Mouse (Mus musculus): ENCODE data around the gene St3gal3. TPM values are rescaled to one million over a fixed set of nuclear protein-coding genes. Genes with fewer than 3 reads are reported as not detected.

St3gal3 gene
- polyA plus RNA-seq (2014; fragmentation: Nextera tagmentation; extraction: Ambion mirVana) = 5.5 and 6.0 TPM in 2 replicates

- peak; percentile 99 for ATAC-seq (ENCODE audit: low FRiP score)
Observed at GRCm38 (mm10) chr4:118134485-118135365, at the start of gene St3gal3. St3gal3 (minus strand) TSS chr4:118134914.

GRCm38 (mm10) chr4:118180301-118181080 lies 45.8 kb upstream of the St3gal3 start:
- Histone ChIP-seq H3K4me1 (replicated peaks; ENCODE audit: control insufficient read depth, insufficient read depth, low read length) (peaks cover 3% of the 10 kb centered on the region; the same call in 1 of the 2 replicates), H3K4me3 (ENCODE audit: low read depth, low read length) (peak overlapping the region; percentile 75), H3K27me3 (ENCODE audit: control insufficient read depth, insufficient read depth, low read length) (no peaks in the 10 kb centered on the region), H3K9ac (ENCODE audit: low read depth, low read length) (peak overlapping the region; percentile 65), H3K27ac (ENCODE audit: low read depth, low read length) (peak overlapping the region; percentile 91), H3K4me2 (replicated peaks; ENCODE audit: low read depth, low read length) (peak overlapping the region; percentile 57), H3K36me3 (ENCODE audit: control insufficient read depth, insufficient read depth, low read length) (0 out of 2 replicates have a peak, but pooled peaks cover 13% of the 10 kb centered on the region), H3K9me3 (ENCODE audit: control insufficient read depth, low read length) (no peaks in the 10 kb centered on the region)
- 15% methylated on average over 17 of the region's 17 CpGs for WGBS
- no peak for DNase-seq (ENCODE audit: low spot score)
- peak; percentile 37 for ATAC-seq (ENCODE audit: low FRiP score)

More at GRCm38 (mm10) chr4:118134485-118135365, at the start of gene St3gal3:
- no peaks in the 10 kb centered on the region; the same call in 1 of the 2 replicates for H3K4me1 ChIP-seq (replicated peaks; ENCODE audit: control insufficient read depth, insufficient read depth, low read length)
- peak; percentile 96 for DNase-seq (ENCODE audit: low spot score)
- peaks cover 11% of the 10 kb centered on the region for H3K36me3 ChIP-seq (ENCODE audit: control insufficient read depth, insufficient read depth, low read length)
- H3K27me3 ChIP-seq (ENCODE audit: control insufficient read depth, insufficient read depth, low read length) = no peaks in the 10 kb centered on the region
- peak within 1 kb of the TSS; percentile 79 for H3K27ac ChIP-seq (ENCODE audit: low read depth, low read length)
- H3K4me3 ChIP-seq (ENCODE audit: low read depth, low read length) = peak within 1 kb of the TSS; percentile 70
- H3K9ac ChIP-seq (ENCODE audit: low read depth, low read length) = peak within 1 kb of the TSS; percentile 64
- H3K4me2 ChIP-seq (replicated peaks; ENCODE audit: low read depth, low read length) = peak within 1 kb of the TSS; percentile 58
- H3K9me3 ChIP-seq (ENCODE audit: control insufficient read depth, low read length) = no peaks in the 10 kb centered on the region
- WGBS = under 1% methylated on average over 72 of the region's 84 CpGs

- DNase-seq (ENCODE audit: low spot score) (peak; percentile 92), ATAC-seq (ENCODE audit: low FRiP score) (peak; percentile 100)
Observed at GRCm38 (mm10) chr4:118179467-118180300, 45.0 kb upstream of the St3gal3 start, which contains the start of gene Kdm4a. Kdm4a (minus strand) TSS chr4:118180043.

GRCm38 (mm10) chr4:118178952-118179466 lies 44.3 kb upstream of the St3gal3 start:
- H3K27me3 ChIP-seq (ENCODE audit: control insufficient read depth, insufficient read depth, low read length) = no peaks in the 10 kb centered on the region
- peak overlapping the region; percentile 89 for H3K9ac ChIP-seq (ENCODE audit: low read depth, low read length)
- H3K36me3 ChIP-seq (ENCODE audit: control insufficient read depth, insufficient read depth, low read length) = peaks cover 22% of the 10 kb centered on the region; the same call in 1 of the 2 replicates
- DNase-seq (ENCODE audit: low spot score) (no peak), ATAC-seq (ENCODE audit: low FRiP score) (no peak)
- H3K4me3 ChIP-seq (ENCODE audit: low read depth, low read length) = peak overlapping the region; percentile 75
- H3K4me1 ChIP-seq (replicated peaks; ENCODE audit: control insufficient read depth, insufficient read depth, low read length) = peaks cover 3% of the 10 kb centered on the region; the same call in 1 of the 2 replicates
- H3K9me3 ChIP-seq (ENCODE audit: control insufficient read depth, low read length) = no peaks in the 10 kb centered on the region
- WGBS = 3% methylated on average over 12 of the region's 12 CpGs
- H3K27ac ChIP-seq (ENCODE audit: low read depth, low read length) = peak overlapping the region; percentile 91
- H3K4me2 ChIP-seq (replicated peaks; ENCODE audit: low read depth, low read length) = peak overlapping the region; percentile 62

More at GRCm38 (mm10) chr4:118179467-118180300, 45.0 kb upstream of the St3gal3 start, which contains the start of gene Kdm4a:
- no peaks in the 10 kb centered on the region for H3K9me3 ChIP-seq (ENCODE audit: control insufficient read depth, low read length)
- WGBS = under 1% methylated on average over 37 of the region's 38 CpGs
- H3K9ac ChIP-seq (ENCODE audit: low read depth, low read length) = peak within 1 kb of the TSS; percentile 89
- H3K4me3 ChIP-seq (ENCODE audit: low read depth, low read length) = peak within 1 kb of the TSS; percentile 75
- peak within 1 kb of the TSS; percentile 91 for H3K27ac ChIP-seq (ENCODE audit: low read depth, low read length)
- H3K27me3 ChIP-seq (ENCODE audit: control insufficient read depth, insufficient read depth, low read length) = no peaks in the 10 kb centered on the region
- H3K4me1 ChIP-seq (replicated peaks; ENCODE audit: control insufficient read depth, insufficient read depth, low read length) = peaks cover 3% of the 10 kb centered on the region; the same call in 1 of the 2 replicates
- H3K4me2 ChIP-seq (replicated peaks; ENCODE audit: low read depth, low read length) = peak within 1 kb of the TSS; percentile 62
- peaks cover 17% of the 10 kb centered on the region; the same call in 1 of the 2 replicates for H3K36me3 ChIP-seq (ENCODE audit: control insufficient read depth, insufficient read depth, low read length)

GRCm38 (mm10) chr4:118172461-118172860 lies 37.7 kb upstream of the St3gal3 start:
- Histone ChIP-seq H3K9me3 (ENCODE audit: control insufficient read depth, low read length) (no peaks in the 10 kb centered on the region), H3K9ac (ENCODE audit: low read depth, low read length) (no peak overlapping the region), H3K36me3 (ENCODE audit: control insufficient read depth, insufficient read depth, low read length) (peaks cover 57% of the 10 kb centered on the region), H3K27me3 (ENCODE audit: control insufficient read depth, insufficient read depth, low read length) (no peaks in the 10 kb centered on the region), H3K4me1 (replicated peaks; ENCODE audit: control insufficient read depth, insufficient read depth, low read length) (no peaks in the 10 kb centered on the region), H3K4me2 (replicated peaks; ENCODE audit: low read depth, low read length) (no peak overlapping the region), H3K27ac (ENCODE audit: low read depth, low read length) (no peak overlapping the region), H3K4me3 (ENCODE audit: low read depth, low read length) (no peak overlapping the region)
- ATAC-seq (ENCODE audit: low FRiP score) (no peak), DNase-seq (ENCODE audit: low spot score) (no peak)
- WGBS = 94% methylated on average over 12 of the region's 12 CpGs

GRCm38 (mm10) chr4:118171006-118171405 lies 36.3 kb upstream of the St3gal3 start:
- no peak for ATAC-seq (ENCODE audit: low FRiP score)
- Histone ChIP-seq H3K9ac (ENCODE audit: low read depth, low read length) (no peak overlapping the region), H3K4me3 (ENCODE audit: low read depth, low read length) (no peak overlapping the region), H3K27me3 (ENCODE audit: control insufficient read depth, insufficient read depth, low read length) (no peaks in the 10 kb centered on the region), H3K36me3 (ENCODE audit: control insufficient read depth, insufficient read depth, low read length) (peaks cover 53% of the 10 kb centered on the region), H3K4me2 (replicated peaks; ENCODE audit: low read depth, low read length) (no peak overlapping the region), H3K4me1 (replicated peaks; ENCODE audit: control insufficient read depth, insufficient read depth, low read length) (no peaks in the 10 kb centered on the region), H3K27ac (ENCODE audit: low read depth, low read length) (no peak overlapping the region), H3K9me3 (ENCODE audit: control insufficient read depth, low read length) (no peaks in the 10 kb centered on the region)
- DNase-seq (ENCODE audit: low spot score) = peak; percentile 45
- WGBS = 89% methylated on average over 9 of the region's 9 CpGs

- no peaks in the 10 kb centered on the region for H3K27me3 ChIP-seq (ENCODE audit: control insufficient read depth, insufficient read depth, low read length)
- H3K4me3 ChIP-seq (ENCODE audit: low read depth, low read length) = no peak overlapping the region
- WGBS = 92% methylated on average over 12 of the region's 12 CpGs
- H3K4me1 ChIP-seq (replicated peaks; ENCODE audit: control insufficient read depth, insufficient read depth, low read length) = no peaks in the 10 kb centered on the region
- no peak overlapping the region for H3K27ac ChIP-seq (ENCODE audit: low read depth, low read length)
- H3K4me2 ChIP-seq (replicated peaks; ENCODE audit: low read depth, low read length) = no peak overlapping the region
- no peaks in the 10 kb centered on the region for H3K9me3 ChIP-seq (ENCODE audit: control insufficient read depth, low read length)
- DNase-seq (ENCODE audit: low spot score) = no peak
- no peak for ATAC-seq (ENCODE audit: low FRiP score)
- no peak overlapping the region for H3K9ac ChIP-seq (ENCODE audit: low read depth, low read length)
- H3K36me3 ChIP-seq (ENCODE audit: control insufficient read depth, insufficient read depth, low read length) = peaks cover 51% of the 10 kb centered on the region
Observed at GRCm38 (mm10) chr4:118162123-118162522, 27.4 kb upstream of the St3gal3 start.
